Mouse (Mus musculus): Measurements from ENCODE around the gene Midn. TPM values are rescaled to one million over a fixed set of nuclear protein-coding genes. Genes with fewer than 3 reads are reported as not detected.

The Midn gene
- polyA plus RNA-seq, 1 experiment from 2014 or later: 29.5 TPM

DNA sequence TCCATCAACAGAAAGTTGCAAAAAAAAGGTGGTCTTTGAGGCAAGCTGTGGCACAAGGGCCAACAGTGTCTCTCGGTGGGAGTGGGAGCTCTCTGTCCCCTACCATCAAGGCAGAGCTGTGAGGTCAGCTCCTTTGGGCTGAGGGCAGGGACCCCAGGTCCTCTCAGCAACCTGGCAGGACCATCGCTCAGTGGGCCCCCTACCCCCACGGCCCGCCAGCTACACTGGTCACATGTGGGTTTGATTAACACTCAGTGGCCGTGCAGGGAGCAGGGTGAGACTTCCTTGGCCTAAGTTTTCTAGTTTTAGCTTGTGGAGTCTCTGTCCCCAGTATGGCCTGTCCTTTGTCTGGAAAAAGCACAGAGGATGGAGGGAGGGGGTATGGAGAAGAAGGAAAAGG lies 32.8 kb downstream of the Midn start:
- no peaks in the 10 kb centered on the region for H3K9me3 ChIP-seq
- no peak for ATAC-seq (replicated peaks)
- peak overlapping the region; percentile 88 for H3K9ac ChIP-seq
- H3K4me1 ChIP-seq: peaks cover 47% of the 10 kb centered on the region
- peak overlapping the region; percentile 87 for H3K4me3 ChIP-seq
- no peaks in the 10 kb centered on the region for H3K36me3 ChIP-seq (replicated peaks)
- H3K27me3 ChIP-seq (replicated peaks): no peaks in the 10 kb centered on the region
- H3K4me2 ChIP-seq: peak overlapping the region; percentile 72
- 22% methylated on average over 5 of the region's 5 CpGs for WGBS
- peak overlapping the region; percentile 35 for H3K27ac ChIP-seq

DNA sequence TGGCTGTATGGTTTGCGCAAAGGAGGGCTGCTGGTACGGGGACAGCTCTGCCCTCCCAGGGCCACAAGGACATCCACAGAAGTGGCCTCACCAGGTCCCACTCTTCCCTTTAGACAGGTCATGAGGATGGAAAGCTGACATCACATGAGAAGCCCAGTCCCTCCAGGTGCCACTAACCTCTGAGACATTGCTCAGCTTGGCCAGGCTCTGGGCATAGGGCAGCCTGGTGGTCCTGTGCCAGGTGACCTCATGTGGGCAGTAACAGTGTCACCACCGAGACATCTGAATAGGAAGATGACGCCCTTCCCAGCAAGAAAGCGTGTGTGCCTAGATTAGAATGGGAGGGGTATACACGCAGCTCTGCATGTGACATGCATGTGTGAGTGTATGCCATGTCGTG lies 34.5 kb downstream of the Midn start:
- peaks cover 4% of the 10 kb centered on the region for H3K36me3 ChIP-seq (replicated peaks)
- peak overlapping the region; percentile 72 for H3K4me2 ChIP-seq
- WGBS: 70% methylated on average over 7 of the region's 7 CpGs
- peak overlapping the region; percentile 22; the same call in 1 of the 2 replicates for H3K27ac ChIP-seq
- no peaks in the 10 kb centered on the region for H3K9me3 ChIP-seq
- H3K9ac ChIP-seq: peak overlapping the region; percentile 88; the same call in 1 of the 2 replicates
- no peak for ATAC-seq (replicated peaks)
- H3K27me3 ChIP-seq (replicated peaks): no peaks in the 10 kb centered on the region
- peaks cover 45% of the 10 kb centered on the region for H3K4me1 ChIP-seq
- H3K4me3 ChIP-seq: peak overlapping the region; percentile 87

- no peak overlapping the region for H3K27ac ChIP-seq
- H3K27me3 ChIP-seq (replicated peaks): no peaks in the 10 kb centered on the region
- no peak overlapping the region for H3K4me2 ChIP-seq
- 40% methylated on average over 27 of the region's 27 CpGs for WGBS
- no peak overlapping the region for H3K9ac ChIP-seq
- H3K4me3 ChIP-seq: no peak overlapping the region
- H3K9me3 ChIP-seq: no peaks in the 10 kb centered on the region
- peaks cover 49% of the 10 kb centered on the region for H3K4me1 ChIP-seq
- no peak for ATAC-seq (replicated peaks)
- H3K36me3 ChIP-seq (replicated peaks): peaks cover 7% of the 10 kb centered on the region
These were observed 38.6 kb downstream of the Midn start for GRCm38 (mm10) chr10:80186649-80187048.

DNA sequence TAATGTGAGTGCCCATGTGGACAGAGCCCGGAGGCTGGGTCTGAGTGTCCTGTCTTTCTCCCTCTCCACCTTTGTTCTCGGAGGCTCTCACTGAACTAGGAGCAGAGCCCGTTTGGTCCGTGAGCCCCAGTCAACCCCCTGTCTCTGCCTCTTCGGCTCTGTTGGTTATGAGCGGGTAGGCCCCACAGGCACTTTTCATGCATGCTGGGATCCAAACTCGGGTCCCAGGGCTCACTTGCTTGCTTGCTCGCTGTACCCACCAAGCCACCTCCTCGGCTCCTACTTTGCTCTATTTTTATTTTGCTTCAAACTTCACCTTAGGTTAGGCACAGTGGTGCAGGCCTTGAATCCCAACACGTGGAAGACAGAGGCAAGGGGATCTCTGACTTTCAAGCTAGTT lies 39.7 kb downstream of the Midn start:
- H3K4me2 ChIP-seq: no peak overlapping the region
- no peak overlapping the region for H3K9ac ChIP-seq
- 63% methylated on average over 10 of the region's 10 CpGs for WGBS
- ATAC-seq (replicated peaks): no peak
- H3K9me3 ChIP-seq: no peaks in the 10 kb centered on the region
- H3K27me3 ChIP-seq (replicated peaks): no peaks in the 10 kb centered on the region
- H3K4me1 ChIP-seq: peaks cover 40% of the 10 kb centered on the region
- no peak overlapping the region for H3K4me3 ChIP-seq
- no peak overlapping the region for H3K27ac ChIP-seq
- H3K36me3 ChIP-seq (replicated peaks): peaks cover 7% of the 10 kb centered on the region

- ATAC-seq (replicated peaks): no peak
- no peak overlapping the region for H3K4me3 ChIP-seq
- no peaks in the 10 kb centered on the region for H3K9me3 ChIP-seq
- WGBS: 44% methylated on average over 15 of the region's 15 CpGs
- H3K36me3 ChIP-seq (replicated peaks): peaks cover 7% of the 10 kb centered on the region
- H3K9ac ChIP-seq: no peak overlapping the region
- H3K27me3 ChIP-seq (replicated peaks): no peaks in the 10 kb centered on the region
- H3K27ac ChIP-seq: peak overlapping the region; percentile 65; the same call in 1 of the 2 replicates
- no peak overlapping the region for H3K4me2 ChIP-seq
- H3K4me1 ChIP-seq: peaks cover 37% of the 10 kb centered on the region
These were observed 40.5 kb downstream of the Midn start for GRCm38 (mm10) chr10:80188453-80189024.

DNA sequence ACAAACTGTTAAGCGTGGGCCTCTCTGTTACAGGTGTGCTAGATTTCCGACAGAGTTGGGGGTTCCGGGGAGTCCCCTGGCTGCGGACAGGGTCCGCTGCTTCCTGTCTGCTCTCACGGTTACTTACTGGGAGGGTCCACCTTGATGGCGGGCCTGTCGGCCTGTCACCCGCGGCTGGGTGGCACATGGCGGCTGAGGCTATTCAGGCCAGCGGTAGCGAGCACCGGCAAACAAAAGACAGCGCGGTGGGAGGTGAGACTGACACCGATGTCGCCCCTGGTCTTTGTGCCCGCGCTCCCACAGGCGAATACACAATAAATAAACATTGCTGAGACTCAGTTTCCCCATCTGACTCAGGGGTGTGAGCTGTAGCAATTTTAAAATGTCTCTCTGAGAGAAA lies 41.9 kb downstream of the Midn start:
- WGBS: 4% methylated on average over 21 of the region's 21 CpGs
- H3K27me3 ChIP-seq (replicated peaks): no peaks in the 10 kb centered on the region
- H3K9ac ChIP-seq: peak overlapping the region; percentile 58
- H3K4me1 ChIP-seq: peaks cover 41% of the 10 kb centered on the region
- peak overlapping the region; percentile 83 for H3K27ac ChIP-seq
- peak overlapping the region; percentile 31 for H3K4me3 ChIP-seq
- peak overlapping the region; percentile 58 for H3K4me2 ChIP-seq
- ATAC-seq (replicated peaks): no peak
- peaks cover 7% of the 10 kb centered on the region for H3K36me3 ChIP-seq (replicated peaks)
- H3K9me3 ChIP-seq: no peaks in the 10 kb centered on the region

DNA sequence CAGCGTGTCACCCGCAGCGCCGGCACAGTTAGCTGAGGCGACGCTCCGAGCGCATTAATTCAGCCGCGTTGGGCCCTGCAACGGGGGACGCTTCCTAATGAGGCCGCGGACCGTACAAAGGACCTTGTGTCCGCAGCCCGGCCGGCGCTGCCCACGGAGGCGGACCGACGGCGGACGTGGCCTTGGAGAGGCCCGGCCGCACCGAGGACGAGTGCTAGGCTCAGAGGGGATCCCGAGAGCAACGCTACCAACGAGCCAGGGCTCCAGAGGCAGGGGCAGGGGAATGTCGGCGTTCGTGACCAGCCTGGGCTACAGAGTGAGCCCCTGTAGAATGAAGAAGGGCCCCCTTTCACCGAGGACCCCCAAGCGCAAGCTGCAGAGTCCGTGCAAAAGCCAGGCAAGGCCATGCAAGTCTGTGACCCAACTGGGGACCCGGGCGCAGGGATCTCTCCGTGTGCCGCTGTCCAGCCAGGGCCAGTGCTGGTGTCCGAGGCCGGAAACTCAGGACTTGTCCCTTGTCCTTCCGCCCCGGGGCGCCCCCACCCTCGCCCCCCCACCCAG lies 42.5 kb downstream of the Midn start:
- H3K4me3 ChIP-seq: peak overlapping the region; percentile 31
- ATAC-seq (replicated peaks): peak; percentile 28
- peak overlapping the region; percentile 58 for H3K4me2 ChIP-seq
- H3K27ac ChIP-seq: peak overlapping the region; percentile 83
- H3K9ac ChIP-seq: peak overlapping the region; percentile 58
- no peaks in the 10 kb centered on the region for H3K9me3 ChIP-seq
- under 1% methylated on average over 44 of the region's 48 CpGs for WGBS
- H3K27me3 ChIP-seq (replicated peaks): no peaks in the 10 kb centered on the region
- peaks cover 35% of the 10 kb centered on the region for H3K4me1 ChIP-seq
- peaks cover 7% of the 10 kb centered on the region for H3K36me3 ChIP-seq (replicated peaks)

GRCm38 (mm10) chr10:80193976-80194375 lies 45.9 kb downstream of the Midn start:
- H3K4me1 ChIP-seq: peaks cover 24% of the 10 kb centered on the region
- H3K27me3 ChIP-seq (replicated peaks): no peaks in the 10 kb centered on the region
- H3K4me2 ChIP-seq: no peak overlapping the region
- H3K9ac ChIP-seq: no peak overlapping the region
- 0 out of 2 replicates have a peak, but pooled peaks cover 2% of the 10 kb centered on the region for H3K36me3 ChIP-seq (replicated peaks)
- H3K4me3 ChIP-seq: no peak overlapping the region
- ATAC-seq (replicated peaks): no peak
- no peak overlapping the region for H3K27ac ChIP-seq
- WGBS: 42% methylated on average over 6 of the region's 6 CpGs
- H3K9me3 ChIP-seq: no peaks in the 10 kb centered on the region

DNA sequence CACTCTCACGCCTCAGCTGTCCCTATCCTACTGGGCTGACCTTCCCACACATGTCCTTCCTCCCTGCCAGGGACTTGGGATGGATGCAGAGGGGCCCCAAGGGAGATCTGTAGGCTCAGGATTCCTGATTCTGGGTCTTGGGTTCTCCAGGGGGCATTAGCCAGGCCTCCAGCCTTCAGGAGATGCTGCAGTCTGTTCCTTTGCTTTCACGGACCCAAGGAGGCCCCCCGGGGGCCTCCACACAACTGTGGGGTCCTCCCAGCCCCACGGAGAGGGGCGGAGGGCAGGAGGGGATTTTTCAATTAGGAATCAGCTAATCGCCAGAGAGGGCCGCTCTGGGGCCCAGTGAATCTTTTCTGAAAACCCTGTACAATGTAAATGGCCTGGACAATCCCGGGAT lies 46.4 kb downstream of the Midn start:
- Histone ChIP-seq H3K27ac (peak overlapping the region; percentile 43; the same call in 1 of the 2 replicates), H3K4me2 (no peak overlapping the region), H3K27me3 (replicated peaks) (no peaks in the 10 kb centered on the region), H3K9me3 (no peaks in the 10 kb centered on the region), H3K36me3 (replicated peaks) (no peaks in the 10 kb centered on the region), H3K4me3 (no peak overlapping the region), H3K9ac (no peak overlapping the region), H3K4me1 (peaks cover 22% of the 10 kb centered on the region)
- no peak for ATAC-seq (replicated peaks)
- WGBS: 12% methylated on average over 8 of the region's 8 CpGs

DNA sequence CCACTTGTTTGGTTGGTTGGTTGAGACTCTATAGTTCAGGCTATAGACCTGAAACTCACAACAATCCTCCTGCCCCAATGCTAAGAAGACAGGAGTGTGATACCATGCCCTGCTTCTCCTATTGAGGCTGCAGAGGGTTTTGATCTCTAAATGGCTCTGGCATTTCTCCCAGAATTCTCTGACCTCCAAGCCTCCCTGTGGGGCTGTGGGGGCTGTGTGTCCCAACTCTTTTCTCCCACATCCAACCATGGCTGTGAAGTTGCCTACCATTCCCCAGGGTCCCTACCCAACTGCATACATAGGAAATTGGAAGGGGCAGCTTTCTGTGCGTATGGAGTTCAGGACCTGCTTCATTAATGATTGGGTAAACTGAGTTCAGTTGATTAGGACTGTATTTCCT lies 48.1 kb downstream of the Midn start:
- H3K9me3 ChIP-seq: no peaks in the 10 kb centered on the region
- H3K9ac ChIP-seq: no peak overlapping the region
- H3K27ac ChIP-seq: no peak overlapping the region
- no peaks in the 10 kb centered on the region for H3K36me3 ChIP-seq (replicated peaks)
- H3K4me2 ChIP-seq: no peak overlapping the region
- no peak overlapping the region for H3K4me3 ChIP-seq
- 60% methylated on average over 1 of the region's 1 CpGs for WGBS
- ATAC-seq (replicated peaks): no peak
- peaks cover 8% of the 10 kb centered on the region; the same call in 1 of the 2 replicates for H3K4me1 ChIP-seq
- H3K27me3 ChIP-seq (replicated peaks): no peaks in the 10 kb centered on the region

GRCm38 (mm10) chr10:80196778-80197581 lies 48.9 kb downstream of the Midn start:
- 21% methylated on average over 33 of the region's 33 CpGs for WGBS
- ATAC-seq (replicated peaks): no peak
- no peak overlapping the region for H3K27ac ChIP-seq

DNA sequence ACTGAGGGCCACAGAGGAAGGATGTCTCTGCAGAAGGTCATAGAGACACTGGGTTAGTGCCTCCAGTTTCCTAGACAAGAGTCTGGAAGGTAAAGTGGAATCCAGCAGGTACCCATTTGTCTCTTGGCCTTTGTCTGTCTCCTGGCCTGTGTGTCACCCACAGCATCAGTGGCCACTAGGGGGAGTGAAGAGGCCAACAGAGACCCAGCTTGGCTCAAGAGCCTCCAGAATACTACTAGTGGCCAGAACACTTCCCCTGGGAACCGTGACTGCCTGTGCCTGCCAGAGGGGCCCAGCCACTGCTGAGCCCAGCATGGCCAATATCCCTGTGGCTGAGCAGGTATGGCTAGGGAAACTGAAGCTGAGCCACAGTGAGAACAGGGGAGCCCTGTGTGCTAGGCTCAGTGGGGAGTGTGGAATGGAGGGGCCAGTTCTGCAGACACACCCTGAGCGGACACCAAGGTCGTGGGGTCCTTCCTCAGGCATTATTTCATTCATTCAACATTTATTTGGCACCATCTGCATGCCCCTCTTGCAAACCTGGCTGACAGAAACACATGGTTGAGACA lies 51.5 kb downstream of the Midn start:
- Histone ChIP-seq H3K27ac (no peak overlapping the region), H3K36me3 (replicated peaks) (no peaks in the 10 kb centered on the region), H3K4me1 (peaks cover 8% of the 10 kb centered on the region), H3K27me3 (replicated peaks) (no peaks in the 10 kb centered on the region), H3K9me3 (no peaks in the 10 kb centered on the region), H3K4me3 (no peak overlapping the region), H3K9ac (no peak overlapping the region), H3K4me2 (no peak overlapping the region)
- WGBS: 39% methylated on average over 3 of the region's 3 CpGs
- ATAC-seq (replicated peaks): peak; percentile 59

More at GRCm38 (mm10) chr10:80196778-80197581, 48.9 kb downstream of the Midn start:
- H3K4me1 ChIP-seq: peaks cover 8% of the 10 kb centered on the region; the same call in 1 of the 2 replicates
- H3K4me2 ChIP-seq: no peak overlapping the region
- H3K27me3 ChIP-seq (replicated peaks): no peaks in the 10 kb centered on the region
- H3K36me3 ChIP-seq (replicated peaks): no peaks in the 10 kb centered on the region
- no peaks in the 10 kb centered on the region for H3K9me3 ChIP-seq
- no peak overlapping the region for H3K4me3 ChIP-seq
- no peak overlapping the region for H3K9ac ChIP-seq
